Mouse (Mus musculus) ES-Bruce4 (cell line): Measurements from ENCODE around the gene 5830473C10Rik. TPM values are rescaled to one million over a fixed set of nuclear protein-coding genes. Genes with fewer than 3 reads are reported as not detected.
"Not testable (repeated sequence)": the region's sequence is repeated elsewhere in the genome, so short reads cannot be mapped to it uniquely, and the experiment has no call there.

ENCODE experiments used
- H3K27ac ChIP-seq: 2 replicates; pipeline ENCODE4 v1.5.1; 2012; ENCODE audit warnings: low read length, inconsistent platforms; ENCODE audit not compliant: insufficient read depth
- H3K27me3 ChIP-seq: 2 replicates; pipeline ENCODE4 v1.6.1; 2012; ENCODE audit warnings: mild to moderate bottlenecking, low read length, inconsistent platforms; ENCODE audit not compliant: control insufficient read depth, poor library complexity, insufficient read depth, severe bottlenecking
- H3K36me3 ChIP-seq: 2 replicates; pipeline ENCODE4 v1.6.1; 2012; ENCODE audit warnings: inconsistent platforms, mild to moderate bottlenecking, low read length, moderate library complexity; ENCODE audit not compliant: control insufficient read depth, poor library complexity, insufficient read depth, severe bottlenecking
- H3K4me1 ChIP-seq: one replicate; pipeline ENCODE4 v1.8.1; 2011; ENCODE audit warnings: low read length; ENCODE audit not compliant: control insufficient read depth, insufficient read depth
- H3K4me3 ChIP-seq: 2 replicates; pipeline ENCODE4 v1.5.1; 2011; ENCODE audit warnings: low read depth, mild to moderate bottlenecking, low read length
- H3K9ac ChIP-seq: 2 replicates; pipeline ENCODE4 v1.6.1; 2012; ENCODE audit warnings: low read depth, mild to moderate bottlenecking, inconsistent platforms; ENCODE audit not compliant: poor library complexity, severe bottlenecking
- H3K9me3 ChIP-seq: replicated peaks from 2 replicates; pipeline ENCODE4 v1.6.1; 2012; ENCODE audit warnings: mild to moderate bottlenecking, low read length, inconsistent platforms; ENCODE audit not compliant: control insufficient read depth, poor library complexity, insufficient read depth, severe bottlenecking
- CTCF ChIP-seq: IDR thresholded peaks from one replicate; pipeline ENCODE4 v1.8.1; 2011; ENCODE audit warnings: low read depth, low read length
- EP300 ChIP-seq: IDR thresholded peaks from 2 replicates; pipeline ENCODE4 v1.6.1; 2011; ENCODE audit warnings: low read depth, low read length; ENCODE audit not compliant: insufficient read depth
- POLR2A ChIP-seq: IDR thresholded peaks from one replicate; pipeline ENCODE4 v1.8.1; 2011; ENCODE audit warnings: low read length; ENCODE audit not compliant: insufficient read depth
- polyA plus RNA-seq: library from polyadenylated mRNA; stranded (reverse); fragments of >200 nt; gene quantifications from 2 replicates; pipeline ENCODE4 v1.2.4, GENCODE M21; 2011; ENCODE audit warnings: low read depth; ENCODE audit not compliant: missing spikeins, insufficient read depth, insufficient read length

Gene 5830473C10Rik
- polyA plus RNA-seq, 1 experiment: not detected

DNA sequence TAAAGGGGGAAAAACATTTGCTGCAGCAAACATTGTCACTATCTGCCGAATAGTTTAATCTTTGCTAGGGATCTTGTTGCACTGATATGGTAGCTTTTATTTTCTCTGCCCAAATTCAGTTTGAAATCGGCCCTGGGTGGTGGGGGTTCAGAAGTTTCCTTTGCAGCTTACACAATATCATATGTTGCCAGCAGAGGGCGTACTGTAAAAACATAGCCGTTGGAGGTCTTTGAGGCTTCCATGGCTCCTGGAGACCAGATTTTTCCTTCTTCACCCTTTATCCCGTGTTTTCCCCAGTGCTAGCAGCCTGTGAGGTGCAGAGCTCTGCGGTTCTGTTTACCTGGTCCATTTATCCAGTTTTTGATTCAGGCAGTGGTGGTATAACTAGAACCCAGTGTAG, 40.6 kb downstream of the 5830473C10Rik start:
- Histone ChIP-seq H3K27ac (no peak overlapping the region), H3K4me1 (no peaks in the 10 kb centered on the region), H3K27me3 (no peaks in the 10 kb centered on the region), H3K9me3 (no peaks in the 10 kb centered on the region), H3K4me3 (no peak overlapping the region), H3K9ac (no peak overlapping the region), H3K36me3 (no peaks in the 10 kb centered on the region)
- TF ChIP-seq POLR2A: no peak
- TF ChIP-seq EP300: no peak
- TF ChIP-seq CTCF: no peak

DNA sequence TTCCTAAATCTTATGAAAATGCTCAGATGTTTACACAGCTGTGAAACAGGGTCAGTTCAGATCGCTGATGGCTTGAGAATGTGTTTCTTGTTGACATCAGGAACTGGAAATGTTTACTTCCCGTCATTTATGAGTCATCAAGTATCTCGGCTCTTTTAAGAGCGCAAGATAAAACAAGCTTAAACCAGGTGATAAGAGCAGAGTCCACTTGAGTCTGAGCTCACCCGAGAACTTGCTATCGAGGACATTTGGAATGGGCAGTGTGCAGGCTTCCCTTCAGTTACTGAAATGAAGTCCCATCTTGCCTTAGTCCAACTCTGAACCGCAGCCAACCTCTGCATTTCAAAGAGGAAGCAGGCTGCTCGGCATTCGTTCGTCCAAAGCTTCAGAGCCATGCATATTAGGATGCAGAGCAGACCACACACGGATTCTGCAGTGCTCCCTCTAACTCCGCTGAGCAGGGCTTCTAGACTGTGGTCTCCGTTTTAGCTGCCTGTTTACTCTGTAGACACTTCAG, 42.6 kb downstream of the 5830473C10Rik start:
- Histone ChIP-seq H3K27ac (no peak overlapping the region), H3K27me3 (no peaks in the 10 kb centered on the region), H3K36me3 (no peaks in the 10 kb centered on the region), H3K4me1 (no peaks in the 10 kb centered on the region), H3K4me3 (no peak overlapping the region), H3K9me3 (no peaks in the 10 kb centered on the region), H3K9ac (no peak overlapping the region)
- TF ChIP-seq CTCF (no peak), EP300 (no peak), POLR2A (no peak)

DNA sequence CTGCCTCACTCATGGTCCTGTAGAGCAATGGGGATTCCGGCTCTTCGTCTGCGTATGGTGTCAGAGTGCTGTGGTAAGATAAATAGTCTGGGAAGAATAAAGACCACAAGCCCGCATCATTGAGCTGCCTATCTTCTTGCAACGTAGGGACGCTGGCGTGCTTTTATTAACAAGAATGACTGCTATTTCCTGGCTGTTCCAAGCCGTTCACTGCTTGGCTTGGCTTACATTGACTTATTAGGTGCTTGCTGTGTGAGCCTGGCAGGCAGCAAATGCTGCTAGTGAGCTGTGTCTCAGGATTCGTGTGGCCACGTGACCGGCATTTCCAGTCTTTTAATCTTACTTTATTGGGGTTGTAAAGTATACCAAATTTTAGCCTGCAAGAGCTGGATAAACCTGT, 48.0 kb downstream of the 5830473C10Rik start:
- Histone ChIP-seq H3K36me3 (no peaks in the 10 kb centered on the region), H3K27me3 (no peaks in the 10 kb centered on the region; the same call in 1 of the 2 replicates), H3K4me1 (no peaks in the 10 kb centered on the region), H3K9ac (no peak overlapping the region), H3K9me3 (no peaks in the 10 kb centered on the region), H3K27ac (no peak overlapping the region), H3K4me3 (no peak overlapping the region)
- TF ChIP-seq CTCF: no peak
- TF ChIP-seq EP300: no peak
- TF ChIP-seq POLR2A: no peak

DNA sequence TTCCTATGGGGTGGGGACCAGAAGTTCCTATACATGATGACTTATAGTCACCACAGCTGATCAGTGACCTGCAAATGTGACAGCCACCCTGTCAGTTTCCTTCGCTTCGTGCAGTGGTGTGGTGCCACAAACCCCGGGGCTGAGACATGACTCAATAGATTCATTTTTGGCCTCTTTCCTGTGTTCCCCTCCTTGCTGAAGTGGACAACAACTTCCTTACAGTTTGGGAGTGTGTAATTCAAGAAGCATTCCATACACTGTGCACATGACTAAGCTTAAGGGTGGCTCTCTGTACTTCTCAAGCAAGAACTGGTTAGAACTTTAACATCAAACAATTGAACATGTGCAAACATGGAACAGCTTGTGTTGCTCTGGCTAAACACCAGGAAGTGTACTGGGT, 50.5 kb downstream of the 5830473C10Rik start:
- TF ChIP-seq EP300 (no peak), POLR2A (no peak), CTCF (no peak)
- Histone ChIP-seq H3K4me1 (no peaks in the 10 kb centered on the region), H3K9ac (no peak overlapping the region), H3K36me3 (no peaks in the 10 kb centered on the region), H3K9me3 (no peaks in the 10 kb centered on the region), H3K27ac (no peak overlapping the region), H3K4me3 (no peak overlapping the region), H3K27me3 (no peaks in the 10 kb centered on the region; the same call in 1 of the 2 replicates)

DNA sequence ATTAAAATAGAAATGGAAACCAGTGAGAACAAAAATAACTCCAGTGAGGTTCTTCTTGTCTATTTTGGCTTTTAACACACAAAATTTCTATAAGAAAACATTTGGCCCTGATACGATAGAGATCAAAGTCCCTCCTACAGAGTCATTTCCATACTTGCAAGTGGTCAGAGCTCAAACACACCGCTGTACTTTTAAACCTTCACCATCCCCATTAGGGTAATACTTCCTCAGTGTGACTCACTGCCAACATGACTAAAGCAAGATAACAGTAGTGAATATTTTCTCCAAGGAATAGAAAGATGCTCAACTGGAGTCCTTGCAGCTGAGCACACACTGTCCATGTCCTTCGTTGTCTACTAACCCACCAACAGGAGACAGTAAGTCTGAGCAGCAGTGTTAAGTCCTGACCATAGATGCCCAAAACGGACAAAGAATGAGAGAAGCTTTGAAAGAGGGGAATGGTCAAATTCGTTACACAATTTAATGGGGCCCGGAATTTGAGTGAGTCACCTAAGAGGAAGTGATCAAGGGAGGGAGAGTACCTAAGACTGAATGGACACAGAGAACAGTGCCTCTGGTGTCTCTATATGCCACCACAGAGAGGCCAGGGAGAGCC, 51.2 kb downstream of the 5830473C10Rik start:
- Histone ChIP-seq H3K4me3 (no peak overlapping the region), H3K27me3 (no peaks in the 10 kb centered on the region; the same call in 1 of the 2 replicates), H3K4me1 (no peaks in the 10 kb centered on the region), H3K9me3 (no peaks in the 10 kb centered on the region), H3K36me3 (no peaks in the 10 kb centered on the region), H3K27ac (no peak overlapping the region), H3K9ac (no peak overlapping the region)
- no peak for TF ChIP-seq EP300
- no peak for TF ChIP-seq CTCF
- TF ChIP-seq POLR2A: no peak

DNA sequence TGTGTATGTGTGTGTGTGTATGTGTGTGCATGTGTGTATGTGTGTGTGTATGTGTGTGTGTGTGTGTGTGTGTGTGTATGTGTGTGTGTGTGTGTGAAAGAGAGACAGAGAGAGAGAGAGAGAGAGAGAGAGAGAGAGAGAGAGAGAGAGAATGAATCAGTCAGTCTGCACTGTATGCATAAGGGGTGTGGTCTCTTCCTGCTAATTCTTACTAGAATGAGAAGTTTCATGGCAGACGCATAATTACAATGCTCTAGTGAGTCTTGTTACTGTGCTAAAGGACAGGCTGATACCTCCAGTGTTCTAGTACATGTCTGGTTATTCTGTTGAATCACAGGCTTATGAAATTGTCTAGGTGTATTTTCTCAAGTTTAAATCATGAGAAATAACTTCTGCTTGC, 51.8 kb downstream of the 5830473C10Rik start:
- H3K27ac ChIP-seq, H3K27me3 ChIP-seq, H3K9ac ChIP-seq, H3K36me3 ChIP-seq, H3K9me3 ChIP-seq, H3K4me3 ChIP-seq, H3K4me1 ChIP-seq: not testable (repeated sequence)
